ENCODE assay signal across 22 mouse cellular contexts in the genomic region with DNA sequence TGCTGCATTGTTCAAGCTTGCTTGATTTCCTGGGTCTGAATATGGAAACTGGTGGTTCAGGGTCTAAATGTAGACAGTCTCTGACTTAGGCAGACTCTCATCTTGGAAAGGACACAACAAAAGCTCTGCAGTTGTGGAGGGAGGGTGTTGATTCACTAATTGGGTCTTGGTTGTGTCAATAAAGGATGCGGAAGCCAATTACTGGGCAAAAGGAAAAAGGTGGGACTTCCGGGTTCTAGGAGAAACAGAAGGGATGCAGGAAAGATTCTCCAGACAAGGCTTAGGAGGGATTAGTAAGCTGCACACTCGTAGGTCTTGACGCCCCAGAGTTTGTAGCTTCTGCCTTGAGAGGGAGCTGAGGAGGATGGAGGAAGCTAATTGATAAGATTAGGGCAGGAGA. TPM values are rescaled to one million over a fixed set of nuclear protein-coding genes. Genes with fewer than 3 reads are reported as not detected.
A peak's percentile ranks its signal among the peaks of the same experiment; 100 is the strongest.
DNase-seq lines count a peak whose midpoint lies in the region; ATAC-seq and TF ChIP-seq lines count a peak whose summit lies in the region.
"Had no signal": no experiment of that assay in that cellular context is flagged by ENCODE, and none has a peak within 500 bp of the region (broad histone marks: within the 10 kb centered on the region; RNA-seq: fewer than 3 reads in every experiment).

No protein-coding gene starts in this region.

- H3K27me3 ChIP-seq in forebrain, postnatal 0 days (ENCODE audit: insufficient read depth, low read length), result no peaks in the 10 kb centered on the region
- no peaks in the 10 kb centered on the region for H3K27me3 ChIP-seq in forebrain, embryonic 16.5 days (replicated peaks; ENCODE audit: control insufficient read depth, insufficient read depth, low read length)
- H3K27me3 ChIP-seq: embryonic facial prominence, embryonic 12.5 days; limb, embryonic 15.5 days had no signal

- intact Hi-C loops in left cerebral cortex, postnatal 14 days (cut with DNase I), result no loop called here

- no peak for ATAC-seq in forebrain, postnatal 0 days
- ATAC-seq in forebrain, embryonic 16.5 days, result no peak
- ATAC-seq: intestine, postnatal 0 days; liver, postnatal 0 days had no signal

- WGBS in forebrain, postnatal 0 days, result 47% methylated on average over 4 of the region's 4 CpGs
- 36% methylated on average over 4 of the region's 4 CpGs for WGBS in forebrain, embryonic 16.5 days

- no peaks in the 10 kb centered on the region for H3K9me3 ChIP-seq in forebrain, postnatal 0 days (ENCODE audit: low read length)
- H3K9me3 ChIP-seq in forebrain, embryonic 16.5 days (ENCODE audit: control insufficient read depth, low read length), result no peaks in the 10 kb centered on the region
- H3K9me3 ChIP-seq: embryonic facial prominence, embryonic 12.5 days; limb, embryonic 15.5 days had no signal

- H3K4me3 ChIP-seq in forebrain, postnatal 0 days (ENCODE audit: low read depth, low read length), result no peak overlapping the region
- no peak overlapping the region for H3K4me3 ChIP-seq in forebrain, embryonic 16.5 days (replicated peaks; ENCODE audit: low read length)
- H3K4me3 ChIP-seq: embryonic facial prominence, embryonic 12.5 days; limb, embryonic 15.5 days had no signal

- DNase-seq in forebrain, postnatal 0 days, result peak; percentile 7
- peak; percentile 11 to 47 for DNase-seq in left cerebral cortex, postnatal 14 days (ENCODE audit: low spot score in 2 of 2)
- no peak for DNase-seq in left cerebral cortex, adult 11 months (ENCODE audit: low spot score)
- peak; percentile 39 for DNase-seq in 3T3-L1 (ENCODE audit: low read depth, low spot score)
- peak; percentile 60 for DNase-seq in brain, embryonic 14.5 days (ENCODE audit: low read depth)
- no peak for DNase-seq in frontal cortex, postnatal 36 days (ENCODE audit: low spot score in 2 of 2)
- DNase-seq in spleen, postnatal 14 days (ENCODE audit: low spot score in 2 of 2), result no peak
- DNase-seq: adrenal gland, postnatal 25 days; cerebellum, postnatal 36 days; kidney, postnatal 10 days; liver, postnatal 0 days; thymus, postnatal 4 days had no signal

- no peak overlapping the region for H3K9ac ChIP-seq in forebrain, postnatal 0 days
- H3K9ac ChIP-seq in forebrain, embryonic 16.5 days (replicated peaks; ENCODE audit: low read depth, low read length), result no peak overlapping the region
- H3K9ac ChIP-seq: embryonic facial prominence, embryonic 12.5 days; hindbrain, embryonic 14.5 days; limb, embryonic 15.5 days; liver, postnatal 0 days had no signal

- no peak for TF ChIP-seq CTCF in forebrain, postnatal 0 days (IDR thresholded peaks at IDR 0.05; ENCODE audit: low read depth)
- TF ChIP-seq CTCF in brain, embryonic 14.5 days (IDR thresholded peaks at IDR 0.05; ENCODE audit: borderline replicate concordance, extremely low read depth, insufficient read depth, insufficient read length), result no peak

- no peak overlapping the region for H3K4me2 ChIP-seq in forebrain, postnatal 0 days (ENCODE audit: low read depth)
- H3K4me2 ChIP-seq in forebrain, embryonic 16.5 days (ENCODE audit: low read length), result no peak overlapping the region
- H3K4me2 ChIP-seq: embryonic facial prominence, embryonic 12.5 days; hindbrain, embryonic 14.5 days; limb, embryonic 15.5 days had no signal

- H3K36me3 ChIP-seq in forebrain, postnatal 0 days (ENCODE audit: insufficient read depth), result no peaks in the 10 kb centered on the region
- H3K36me3 ChIP-seq in forebrain, embryonic 16.5 days (ENCODE audit: control insufficient read depth, insufficient read depth), result no peaks in the 10 kb centered on the region
- H3K36me3 ChIP-seq: embryonic facial prominence, embryonic 12.5 days; limb, embryonic 15.5 days had no signal

- no peaks in the 10 kb centered on the region for H3K4me1 ChIP-seq in forebrain, postnatal 0 days (ENCODE audit: insufficient read depth)
- no peaks in the 10 kb centered on the region for H3K4me1 ChIP-seq in forebrain, embryonic 16.5 days (replicated peaks; ENCODE audit: control insufficient read depth, insufficient read depth, low read length)
- H3K4me1 ChIP-seq: embryonic facial prominence, embryonic 12.5 days; limb, embryonic 15.5 days had no signal

- no peak for TF ChIP-seq POLR2A in brain, embryonic 14.5 days (IDR thresholded peaks at IDR 0.05; ENCODE audit: borderline replicate concordance, extremely low read depth, insufficient read depth, insufficient read length, poor library complexity, severe bottlenecking)

- no peak overlapping the region for H3K27ac ChIP-seq in forebrain, postnatal 0 days (ENCODE audit: low read depth, low read length)
- no peak overlapping the region for H3K27ac ChIP-seq in forebrain, embryonic 16.5 days (ENCODE audit: low read length)
- H3K27ac ChIP-seq: embryonic facial prominence, embryonic 12.5 days; hindbrain, embryonic 14.5 days; limb, embryonic 15.5 days had no signal

RNA-seq across cellular contexts. Expression of a gene that starts 26.4 kb away (rescaled TPM):
- 0.08 TPM in 1 of 2 replicates, not detected in the other for total RNA-seq in forebrain, postnatal 0 days (2014; rRNA removed)
- not detected in 2 replicates for polyA plus RNA-seq in forebrain, postnatal 0 days (2015; fragmentation: Nextera tagmentation; extraction: Ambion mirVana)
- polyA plus RNA-seq in forebrain, embryonic 16.5 days (2015; fragmentation: Nextera tagmentation; extraction: Ambion mirVana), result not detected in 2 replicates
- total RNA-seq in left cerebral cortex, postnatal 14 days (2021), result not detected
- polyA plus RNA-seq in brain, embryonic 14.5 days (2012; rRNA removed), result 0.03 TPM in 1 of 2 replicates, not detected in the other
- total RNA-seq: adrenal gland, postnatal 25 days; left cerebral cortex, adult 8-10 months; megakaryocyte, adult 5-6 weeks; MEL; monocyte, adult 5-6 weeks had no signal
- polyA plus RNA-seq: embryonic facial prominence, embryonic 12.5 days; heart, embryonic 16.5 days; hindbrain, embryonic 14.5 days; intestine, postnatal 0 days; limb, embryonic 15.5 days; liver, postnatal 0 days had no signal

Comparison
In these comparisons a context has a peak if more than half of its experiments do, and no peak if none do; other contexts are left out.
1. DNase-seq: peak in forebrain, postnatal 0 days (single experiment), left cerebral cortex, postnatal 14 days (2 of 2), 3T3-L1 (single experiment) and brain, embryonic 14.5 days (single experiment); none in left cerebral cortex, adult 11 months (single experiment), frontal cortex, postnatal 36 days (0 of 2) and spleen, postnatal 14 days (0 of 2).